ENCODE assay signal across 23 mouse cellular contexts in the genomic region with DNA sequence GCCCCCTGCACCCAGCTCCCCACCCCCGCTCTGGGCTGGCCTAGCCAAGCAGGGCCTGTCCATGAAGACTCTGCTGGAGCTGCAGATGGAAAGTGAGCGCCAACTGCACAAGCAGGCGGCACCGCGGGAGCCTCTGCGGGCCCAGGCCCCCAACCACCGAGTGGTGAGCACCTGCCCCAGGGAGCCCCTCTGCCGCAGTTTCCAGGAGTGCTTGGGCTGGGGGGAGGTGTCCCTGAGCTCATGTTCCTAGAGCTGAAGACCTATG. TPM values are rescaled to one million over a fixed set of nuclear protein-coding genes. Genes with fewer than 3 reads are reported as not detected.
DNase-seq lines count a peak whose midpoint lies in the region; TF ChIP-seq lines count a peak whose summit lies in the region.
"Had no signal": no experiment of that assay in that cellular context is flagged by ENCODE, and none has a peak within 500 bp of the region (broad histone marks: within the 10 kb centered on the region; RNA-seq: fewer than 3 reads in every experiment).

No protein-coding gene starts in this region.

- no peak overlapping the region for H3K4me3 ChIP-seq in layer of hippocampus, adult 2 months
- H3K4me3 ChIP-seq in E14TG2a.4 (replicated peaks; ENCODE audit: low read length): peak overlapping the region; percentile 51
- H3K4me3 ChIP-seq: midbrain, embryonic 12.5 days had no signal

- H3K9me3 ChIP-seq in E14TG2a.4 (ENCODE audit: low read length): no peaks in the 10 kb centered on the region
- H3K9me3 ChIP-seq: midbrain, embryonic 12.5 days had no signal

- intact Hi-C loops in gastrocnemius, postnatal 36 days (cut with DNase I): no loop called here

- DNase-seq in cerebellum, postnatal 10 days: peak; percentile 51 to 52
- DNase-seq in cerebellum, postnatal 25 days: no peak
- DNase-seq in gastrocnemius, adult 18-20 months (ENCODE audit: low spot score): peak; percentile 2
- no peak for DNase-seq in gastrocnemius, postnatal 36 days
- DNase-seq in layer of hippocampus, adult 2 months (ENCODE audit: low spot score in 2 of 2): no peak
- no peak for DNase-seq in layer of hippocampus, postnatal 36 days
- DNase-seq in kidney, postnatal 36 days: no peak
- DNase-seq: adrenal gland, postnatal 36 days; cerebellum, postnatal 14 days; gastrocnemius, postnatal 25 days; heart, postnatal 4 days; kidney, adult 18-20 months; left cerebral cortex, postnatal 4 days; liver, postnatal 0 days; thymus, adult 18-20 months; thymus, postnatal 4 days had no signal

- H3K36me3 ChIP-seq in E14TG2a.4 (ENCODE audit: insufficient read depth, low read length): peaks cover 100% of the 10 kb centered on the region

- H3K4me1 ChIP-seq in E14TG2a.4 (replicated peaks; ENCODE audit: low read depth, low read length): peaks cover 99% of the 10 kb centered on the region

- H3K27me3 ChIP-seq in E14TG2a.4 (ENCODE audit: insufficient read depth, low read length): no peaks in the 10 kb centered on the region
- H3K27me3 ChIP-seq: midbrain, embryonic 12.5 days; Patski had no signal

- H3K27ac ChIP-seq in layer of hippocampus, adult 2 months: peak overlapping the region; percentile 51; the same call in 1 of the 2 replicates

- TF ChIP-seq CTCF in layer of hippocampus, adult 2 months (conservative IDR thresholded peaks at IDR 0.05): no peak
- no peak for TF ChIP-seq CTCF in E14TG2a.4 (conservative IDR thresholded peaks at IDR 0.05; ENCODE audit: low read length)

RNA-seq across cellular contexts. Expression of gene Gigyf1, which starts 5.8 kb away (rescaled TPM):
- total RNA-seq in gastrocnemius, adult 18-20 months (2021): 10 to 100 TPM; 19.9 to 23.5 TPM
- 10 to 100 TPM; 17.4 to 23.4 TPM for total RNA-seq in gastrocnemius, postnatal 36 days (2021)
- 10 to 100 TPM; 61.9 to 63.5 TPM for total RNA-seq in layer of hippocampus, adult 2 months (2021)
- total RNA-seq in layer of hippocampus, postnatal 36 days (2021): 10 to 100 TPM; 56.7 to 58.9 TPM

RNA-seq across cellular contexts. Expression of gene Epo, which starts 8.9 kb away (rescaled TPM):
- not detected for total RNA-seq in gastrocnemius, adult 18-20 months (2021)
- total RNA-seq in gastrocnemius, postnatal 36 days (2021): not detected
- total RNA-seq in layer of hippocampus, adult 2 months (2021): not detected
- not detected for total RNA-seq in layer of hippocampus, postnatal 36 days (2021)
- total RNA-seq: adrenal gland, adult 18-20 months; adrenal gland, postnatal 36 days; gastrocnemius, postnatal 25 days; heart, postnatal 4 days; layer of hippocampus, postnatal 10 days; left cerebral cortex, adult 8-10 months; left cerebral cortex, postnatal 4 days; liver, adult 2 months had no signal

RNA-seq across cellular contexts. Expression of gene Gnb2, which starts 9.1 kb away (rescaled TPM):
- total RNA-seq in gastrocnemius, adult 18-20 months (2021): 100 to 1,000 TPM; 111 to 134 TPM
- 100 to 1,000 TPM; 107 to 129 TPM for total RNA-seq in gastrocnemius, postnatal 36 days (2021)
- 100 to 1,000 TPM; 600 to 607 TPM for total RNA-seq in layer of hippocampus, adult 2 months (2021)
- 100 to 1,000 TPM; 554 to 565 TPM for total RNA-seq in layer of hippocampus, postnatal 36 days (2021)

RNA-seq across cellular contexts. Expression of gene Pop7, which starts 21.9 kb away (rescaled TPM):
- total RNA-seq in gastrocnemius, adult 18-20 months (2021): 10 to 100 TPM in 1 of 2 experiments, 1 to 10 TPM in 1; 8.9 to 10.8 TPM
- total RNA-seq in gastrocnemius, postnatal 36 days (2021): 1 to 10 TPM; 8.6 to 9.9 TPM
- 10 to 100 TPM; 33.8 to 35.1 TPM for total RNA-seq in layer of hippocampus, adult 2 months (2021)
- total RNA-seq in layer of hippocampus, postnatal 36 days (2021): 10 to 100 TPM; 32.5 to 37.0 TPM

RNA-seq across cellular contexts. Expression of gene Actl6b, which starts 29.1 kb away (rescaled TPM):
- not detected for total RNA-seq in gastrocnemius, adult 18-20 months (2021)
- not detected for total RNA-seq in gastrocnemius, postnatal 36 days (2021)
- 100 to 1,000 TPM; 138 to 142 TPM for total RNA-seq in layer of hippocampus, adult 2 months (2021)
- total RNA-seq in layer of hippocampus, postnatal 36 days (2021): 100 to 1,000 TPM; 127 to 138 TPM
- total RNA-seq: gastrocnemius, postnatal 25 days; heart, postnatal 4 days; liver, adult 2 months had no signal

Comparison
In these comparisons a context has a peak if more than half of its experiments do, and no peak if none do; other contexts are left out.
1. DNase-seq: peak in cerebellum, postnatal 10 days (2 of 2) and gastrocnemius, adult 18-20 months (single experiment); none in cerebellum, postnatal 25 days (0 of 2), gastrocnemius, postnatal 36 days (0 of 2), layer of hippocampus, adult 2 months (0 of 2), layer of hippocampus, postnatal 36 days (0 of 2) and kidney, postnatal 36 days (0 of 2).
2. RNA of gene Gnb2, which starts 9.1 kb away (total RNA-seq): 600 to 607 TPM in layer of hippocampus, adult 2 months and 554 to 565 TPM in layer of hippocampus, postnatal 36 days; 111 to 134 TPM in gastrocnemius, adult 18-20 months and 107 to 129 TPM in gastrocnemius, postnatal 36 days; every median in the first group is over 4 times any median in the second.